Mouse (Mus musculus): ENCODE measurements around the gene 1700022I11Rik. TPM values are rescaled to one million over a fixed set of nuclear protein-coding genes. Genes with fewer than 3 reads are reported as not detected.
A peak's percentile ranks its signal among the peaks of the same experiment; 100 is the strongest.
"Not testable (repeated sequence)": the region's sequence is repeated elsewhere in the genome, so short reads cannot be mapped to it uniquely, and the experiment has no call there.

Gene 1700022I11Rik
- polyA plus RNA-seq, 1 experiment from 2014 or later = 0.43 TPM

- H3K27me3 ChIP-seq (replicated peaks; ENCODE audit: control insufficient read depth, insufficient read depth, low read length) = no peaks in the 10 kb centered on the region
- no peak for ATAC-seq
- H3K9me3 ChIP-seq (ENCODE audit: control insufficient read depth) = no peaks in the 10 kb centered on the region
- H3K27ac ChIP-seq (ENCODE audit: low read depth, low read length) = no peak overlapping the region
- no peak overlapping the region for H3K4me2 ChIP-seq (replicated peaks; ENCODE audit: low read depth)
- H3K9ac ChIP-seq (ENCODE audit: low read depth, low read length) = no peak overlapping the region
- no peak for TF ChIP-seq CTCF (IDR thresholded peaks at IDR 0.05; ENCODE audit: low read depth)
- WGBS = 74% methylated on average over 5 of the region's 5 CpGs
- H3K36me3 ChIP-seq (ENCODE audit: control insufficient read depth, insufficient read depth) = peaks cover 6% of the 10 kb centered on the region
- no peaks in the 10 kb centered on the region for H3K4me1 ChIP-seq (replicated peaks; ENCODE audit: control insufficient read depth, insufficient read depth, low read length)
- no peak overlapping the region for H3K4me3 ChIP-seq (ENCODE audit: low read depth, low read length)
Measured at GRCm38 (mm10) chr4:42973868-42974267, 4.5 kb downstream of the 1700022I11Rik start.

GRCm38 (mm10) chr4:42978062-42978461, 8.7 kb downstream of the 1700022I11Rik start:
- Histone ChIP-seq H3K9me3 (ENCODE audit: control insufficient read depth) (no peaks in the 10 kb centered on the region), H3K27me3 (replicated peaks; ENCODE audit: control insufficient read depth, insufficient read depth, low read length) (no peaks in the 10 kb centered on the region), H3K27ac (ENCODE audit: low read depth, low read length) (no peak overlapping the region), H3K4me1 (replicated peaks; ENCODE audit: control insufficient read depth, insufficient read depth, low read length) (no peaks in the 10 kb centered on the region), H3K4me3 (ENCODE audit: low read depth, low read length) (no peak overlapping the region), H3K36me3 (ENCODE audit: control insufficient read depth, insufficient read depth) (peaks cover 42% of the 10 kb centered on the region), H3K9ac (ENCODE audit: low read depth, low read length) (no peak overlapping the region), H3K4me2 (replicated peaks; ENCODE audit: low read depth) (no peak overlapping the region)
- WGBS = 92% methylated on average over 4 of the region's 4 CpGs
- TF ChIP-seq CTCF (IDR thresholded peaks at IDR 0.05; ENCODE audit: low read depth) = peak; percentile 45
- ATAC-seq = no peak

GRCm38 (mm10) chr4:42980467-42980866, 11.1 kb downstream of the 1700022I11Rik start:
- ATAC-seq = 0 out of 2 replicates have a peak, but pooled peaks have one; percentile 4
- not testable (repeated sequence) for H3K27ac ChIP-seq (ENCODE audit: low read depth, low read length); H3K4me1 ChIP-seq (replicated peaks; ENCODE audit: control insufficient read depth, insufficient read depth, low read length); H3K4me2 ChIP-seq (replicated peaks; ENCODE audit: low read depth); H3K27me3 ChIP-seq (replicated peaks; ENCODE audit: control insufficient read depth, insufficient read depth, low read length); H3K4me3 ChIP-seq (ENCODE audit: low read depth, low read length); H3K9ac ChIP-seq (ENCODE audit: low read depth, low read length); H3K9me3 ChIP-seq (ENCODE audit: control insufficient read depth)
- WGBS = 86% methylated on average over 7 of the region's 8 CpGs
- H3K36me3 ChIP-seq (ENCODE audit: control insufficient read depth, insufficient read depth) = peaks cover 65% of the 10 kb centered on the region

GRCm38 (mm10) chr4:42988296-42988695, 18.9 kb downstream of the 1700022I11Rik start:
- Histone ChIP-seq H3K9ac (ENCODE audit: low read depth, low read length) (no peak overlapping the region), H3K27me3 (replicated peaks; ENCODE audit: control insufficient read depth, insufficient read depth, low read length) (no peaks in the 10 kb centered on the region), H3K9me3 (ENCODE audit: control insufficient read depth) (no peaks in the 10 kb centered on the region), H3K4me1 (replicated peaks; ENCODE audit: control insufficient read depth, insufficient read depth, low read length) (no peaks in the 10 kb centered on the region), H3K27ac (ENCODE audit: low read depth, low read length) (no peak overlapping the region), H3K4me3 (ENCODE audit: low read depth, low read length) (no peak overlapping the region), H3K36me3 (ENCODE audit: control insufficient read depth, insufficient read depth) (peaks cover 94% of the 10 kb centered on the region), H3K4me2 (replicated peaks; ENCODE audit: low read depth) (no peak overlapping the region)
- 89% methylated on average over 1 of the region's 1 CpGs for WGBS
- ATAC-seq = no peak
- peak; percentile 42; the same call in 1 of the 2 replicates for TF ChIP-seq CTCF (IDR thresholded peaks at IDR 0.05; ENCODE audit: low read depth)

- no peak overlapping the region for H3K27ac ChIP-seq (ENCODE audit: low read depth, low read length)
- ATAC-seq = no peak
- no peak overlapping the region for H3K4me3 ChIP-seq (ENCODE audit: low read depth, low read length)
- H3K36me3 ChIP-seq (ENCODE audit: control insufficient read depth, insufficient read depth) = peaks cover 25% of the 10 kb centered on the region
- peak overlapping the region; percentile 72 for H3K4me2 ChIP-seq (replicated peaks; ENCODE audit: low read depth)
- no peaks in the 10 kb centered on the region for H3K9me3 ChIP-seq (ENCODE audit: control insufficient read depth)
- peaks cover 8% of the 10 kb centered on the region; the same call in 1 of the 2 replicates for H3K4me1 ChIP-seq (replicated peaks; ENCODE audit: control insufficient read depth, insufficient read depth, low read length)
- 38% methylated on average over 2 of the region's 2 CpGs for WGBS
- H3K9ac ChIP-seq (ENCODE audit: low read depth, low read length) = 0 out of 2 replicates have a peak overlapping the region, but pooled peaks have one; percentile 98
- no peak for TF ChIP-seq CTCF (IDR thresholded peaks at IDR 0.05; ENCODE audit: low read depth)
- H3K27me3 ChIP-seq (replicated peaks; ENCODE audit: control insufficient read depth, insufficient read depth, low read length) = no peaks in the 10 kb centered on the region
Measured at GRCm38 (mm10) chr4:42998022-42998421, 28.6 kb downstream of the 1700022I11Rik start.

- H3K4me3 ChIP-seq (ENCODE audit: low read depth, low read length) = peak overlapping the region; percentile 77
- H3K4me1 ChIP-seq (replicated peaks; ENCODE audit: control insufficient read depth, insufficient read depth, low read length) = peaks cover 8% of the 10 kb centered on the region; the same call in 1 of the 2 replicates
- H3K27ac ChIP-seq (ENCODE audit: low read depth, low read length) = peak overlapping the region; percentile 98
- H3K27me3 ChIP-seq (replicated peaks; ENCODE audit: control insufficient read depth, insufficient read depth, low read length) = no peaks in the 10 kb centered on the region
- peak overlapping the region; percentile 98 for H3K9ac ChIP-seq (ENCODE audit: low read depth, low read length)
- H3K9me3 ChIP-seq (ENCODE audit: control insufficient read depth) = no peaks in the 10 kb centered on the region
- WGBS = under 1% methylated on average over 51 of the region's 51 CpGs
- peak; percentile 62 for TF ChIP-seq CTCF (IDR thresholded peaks at IDR 0.05; ENCODE audit: low read depth)
- peak overlapping the region; percentile 72 for H3K4me2 ChIP-seq (replicated peaks; ENCODE audit: low read depth)
- ATAC-seq = peak; percentile 49
- peaks cover 11% of the 10 kb centered on the region for H3K36me3 ChIP-seq (ENCODE audit: control insufficient read depth, insufficient read depth)
Measured at GRCm38 (mm10) chr4:42999451-43000140, 30.2 kb downstream of the 1700022I11Rik start.

- 1% methylated on average over 49 of the region's 56 CpGs for WGBS
Measured at GRCm38 (mm10) chr4:43000141-43000986, 31.0 kb downstream of the 1700022I11Rik start, which contains the start of gene Vcp. TSS of gene Vcp (minus strand) at chr4:43000507.

More at GRCm38 (mm10) chr4:43000141-43000986, 31.0 kb downstream of the 1700022I11Rik start, which contains the start of gene Vcp:
- Histone ChIP-seq H3K4me2 (replicated peaks; ENCODE audit: low read depth) (peak within 1 kb of the TSS; percentile 72), H3K27ac (ENCODE audit: low read depth, low read length) (peak within 1 kb of the TSS; percentile 98), H3K9ac (ENCODE audit: low read depth, low read length) (peak within 1 kb of the TSS; percentile 98), H3K4me3 (ENCODE audit: low read depth, low read length) (peak within 1 kb of the TSS; percentile 77)
- not testable (repeated sequence) for H3K4me1 ChIP-seq (replicated peaks; ENCODE audit: control insufficient read depth, insufficient read depth, low read length); H3K9me3 ChIP-seq (ENCODE audit: control insufficient read depth); H3K36me3 ChIP-seq (ENCODE audit: control insufficient read depth, insufficient read depth); H3K27me3 ChIP-seq (replicated peaks; ENCODE audit: control insufficient read depth, insufficient read depth, low read length)
- ATAC-seq = peak; percentile 97

All from intestine, postnatal 0 days (tissue).